Mouse (Mus musculus) liver, adult 2 months (tissue): Measurements from ENCODE around the gene Gm33543. TPM values are rescaled to one million over a fixed set of nuclear protein-coding genes. Genes with fewer than 3 reads are reported as not detected.

Experiments used
- DNase-seq: peaks from one replicate; pipeline ENCODE4 v3.0.0-alpha.2; 2011; ENCODE audit warnings: low read depth, low spot score; ENCODE audit errors: extremely low read depth
- H3K27ac ChIP-seq: fragments of 200-500 bp; replicated peaks from 2 replicates; pipeline ENCODE4 v1.5.1; 2012; ENCODE audit warnings: low read depth, mild to moderate bottlenecking, control low read depth, inconsistent platforms, low read length; ENCODE audit not compliant: insufficient read depth
- H3K27me3 ChIP-seq: fragments of 200-500 bp; 2 replicates; pipeline ENCODE4 v1.6.1; 2012; ENCODE audit warnings: mild to moderate bottlenecking, moderate library complexity, low read length, inconsistent platforms; ENCODE audit not compliant: control insufficient read depth, insufficient read depth
- H3K36me3 ChIP-seq: fragments of 200-500 bp; 2 replicates; pipeline ENCODE4 v1.6.1; 2012; ENCODE audit warnings: low read length, inconsistent platforms; ENCODE audit not compliant: control insufficient read depth, insufficient read depth
- H3K4me1 ChIP-seq: fragments of 200-500 bp; 2 replicates; pipeline ENCODE4 v1.6.1; 2011; ENCODE audit warnings: low read length; ENCODE audit not compliant: control insufficient read depth, insufficient read depth
- H3K4me3 ChIP-seq: fragments of 200-500 bp; 2 replicates; pipeline ENCODE4 v1.5.1; 2011; ENCODE audit warnings: low read depth, mild to moderate bottlenecking, control low read depth, low read length, moderate library complexity; ENCODE audit not compliant: insufficient read depth
- H3K79me2 ChIP-seq: fragments of 200-500 bp; 2 replicates; pipeline ENCODE4 v1.6.1; 2012; ENCODE audit warnings: inconsistent platforms, mild to moderate bottlenecking, low read length, moderate library complexity; ENCODE audit not compliant: control insufficient read depth, insufficient read depth
- H3K9ac ChIP-seq: fragments of 200-500 bp; 2 replicates; pipeline ENCODE4 v1.6.1; 2012; ENCODE audit warnings: low read depth, mild to moderate bottlenecking, control low read depth, inconsistent platforms, low read length
- CTCF ChIP-seq: fragments of 200-500 bp; IDR thresholded peaks from 2 replicates; pipeline ENCODE4 v1.5.1; 2011; ENCODE audit warnings: low read depth, low read length, control low read depth
- POLR2A ChIP-seq: fragments of 200-500 bp; IDR thresholded peaks from 2 replicates; pipeline ENCODE4 v1.6.1; 2011; ENCODE audit warnings: low read length, control low read depth; ENCODE audit not compliant: insufficient read depth; ENCODE audit errors: extremely low read depth
- WGBS: fragments of 180-500 bp; shearing (Covaris S2); methylation state at CpG from one replicate; pipeline ENCODE4 v1.1.7; 2018; 5-methylcytosine and 5-hydroxymethylcytosine counted together
- polyA plus RNA-seq: library from polyadenylated mRNA; depleted of rRNA; stranded (reverse); fragments of >200 nt; gene quantifications from 2 replicates; pipeline ENCODE4 v1.2.3, GENCODE M21; 2012
- total RNA-seq: library from RNA; depleted of rRNA; stranded (reverse); fragments of >200 nt; gene quantifications from 2 replicates; pipeline ENCODE4 v1.2.3, GENCODE M21; 2014

Gene Gm33543
- total and polyA plus RNA-seq, 2 experiments: 7.3 to 24.2 TPM

DNA sequence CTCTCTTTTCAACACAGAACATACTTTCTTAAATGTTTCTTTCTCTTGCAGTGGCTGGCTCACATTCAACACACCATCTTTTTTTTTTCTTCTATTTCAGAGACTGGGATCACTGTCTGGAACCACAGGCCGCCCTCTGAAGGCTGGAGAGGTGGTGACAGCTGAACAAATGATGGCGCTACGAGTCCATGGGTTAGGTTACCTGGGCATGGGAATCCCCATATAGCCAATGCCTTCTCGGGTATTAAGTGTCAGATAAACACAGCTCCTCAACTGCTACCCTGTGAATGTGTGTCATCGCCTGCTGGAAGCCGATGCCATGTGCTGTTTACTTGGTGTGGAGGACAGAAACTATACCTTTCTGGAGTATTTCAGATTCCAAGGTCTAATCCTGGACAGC, 48.0 kb downstream of the Gm33543 start:
- WGBS: 89% methylated on average over 6 of the region's 6 CpGs
- TF ChIP-seq POLR2A (no peak), CTCF (no peak)
- DNase-seq: no peak

DNA sequence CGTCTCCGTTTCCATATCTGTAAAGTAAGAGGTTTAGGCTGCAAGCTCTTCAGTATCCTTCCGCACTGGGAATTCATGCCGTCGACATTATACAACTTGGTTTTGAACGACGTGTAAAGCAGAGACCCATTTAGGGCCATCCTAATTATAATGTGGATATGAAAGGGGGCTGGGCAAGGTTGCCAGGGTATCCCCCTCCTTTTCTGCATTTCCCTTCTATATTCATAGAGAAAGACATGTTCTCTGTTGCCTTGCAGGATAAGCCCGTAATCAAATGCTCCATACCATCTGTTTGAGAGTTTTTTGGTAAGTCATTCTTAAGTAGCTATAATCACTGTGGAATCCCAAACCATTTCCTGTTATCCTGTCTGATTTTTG, 51.3 kb downstream of the Gm33543 start:
- TF ChIP-seq POLR2A: no peak
- no peak for TF ChIP-seq CTCF
- peaks cover 18% of the 10 kb centered on the region for H3K36me3 ChIP-seq
- no peaks in the 10 kb centered on the region for H3K79me2 ChIP-seq
- no peak overlapping the region for H3K27ac ChIP-seq
- H3K27me3 ChIP-seq: no peaks in the 10 kb centered on the region
- H3K9ac ChIP-seq: no peak overlapping the region
- no peak overlapping the region for H3K4me3 ChIP-seq
- WGBS: 88% methylated on average over 8 of the region's 8 CpGs
- DNase-seq: no peak
- H3K4me1 ChIP-seq: no peaks in the 10 kb centered on the region

More for the DNA sequence above, 48.0 kb downstream of the Gm33543 start:
- Histone ChIP-seq H3K9ac (no peak overlapping the region), H3K4me1 (no peaks in the 10 kb centered on the region), H3K4me3 (no peak overlapping the region), H3K27me3 (no peaks in the 10 kb centered on the region), H3K27ac (no peak overlapping the region), H3K79me2 (no peaks in the 10 kb centered on the region), H3K36me3 (peaks cover 9% of the 10 kb centered on the region; the same call in 1 of the 2 replicates)

DNA sequence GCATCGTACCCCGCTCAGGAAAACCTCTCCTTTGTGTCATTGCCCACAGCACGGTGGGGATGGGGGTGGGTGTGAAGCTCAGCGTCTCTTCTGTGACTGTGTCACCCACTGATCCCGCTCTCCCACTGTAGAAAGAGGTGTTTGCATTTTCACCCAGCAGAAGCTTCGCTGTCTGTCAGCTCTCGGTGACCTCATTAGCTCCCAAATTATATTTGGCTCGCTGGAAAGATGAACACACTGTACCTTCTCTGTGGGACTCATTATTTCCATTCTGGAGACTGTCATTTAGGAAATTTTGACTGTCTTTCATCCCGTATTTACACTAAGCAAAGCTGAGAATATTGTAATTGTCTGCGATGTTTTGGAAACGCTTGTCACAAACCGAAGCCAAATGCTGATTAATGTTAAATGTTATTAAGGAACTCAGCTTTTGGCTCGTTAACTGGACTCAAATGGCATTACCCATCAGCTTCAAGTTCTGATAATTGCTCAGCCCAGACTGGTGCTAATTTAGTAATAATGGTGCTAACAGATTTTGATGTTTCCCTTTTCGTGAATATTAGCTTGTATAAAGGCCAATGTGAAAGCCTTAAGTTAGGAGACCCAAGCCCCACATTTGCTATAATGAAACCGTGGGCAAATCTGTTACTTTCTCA, 51.8 kb downstream of the Gm33543 start:
- no peak for DNase-seq
- Histone ChIP-seq H3K27me3 (no peaks in the 10 kb centered on the region), H3K4me3 (no peak overlapping the region), H3K9ac (no peak overlapping the region), H3K4me1 (no peaks in the 10 kb centered on the region), H3K27ac (no peak overlapping the region), H3K36me3 (peaks cover 18% of the 10 kb centered on the region), H3K79me2 (no peaks in the 10 kb centered on the region)
- WGBS: 87% methylated on average over 15 of the region's 15 CpGs
- TF ChIP-seq POLR2A (no peak), CTCF (no peak)

DNA sequence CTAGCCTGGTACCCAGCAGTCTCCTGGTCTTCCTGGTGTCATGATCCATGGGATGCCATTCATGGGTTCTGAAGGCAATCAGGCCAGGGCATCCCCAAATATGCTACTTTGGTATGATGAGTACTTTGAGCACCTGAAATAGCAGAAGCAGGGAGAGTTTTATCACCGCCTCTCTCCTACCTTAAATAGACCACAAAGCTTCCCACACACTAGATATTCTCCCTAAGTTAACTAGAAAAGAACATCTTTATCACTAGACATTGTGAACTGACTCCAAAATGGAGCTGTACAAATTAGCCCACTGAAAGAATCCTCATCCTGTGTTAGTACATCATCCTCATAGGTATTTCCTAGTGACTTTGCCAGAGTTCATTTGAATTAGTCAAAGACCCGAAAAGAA, 55.6 kb downstream of the Gm33543 start:
- DNase-seq: no peak
- H3K79me2 ChIP-seq: no peaks in the 10 kb centered on the region
- TF ChIP-seq POLR2A: no peak
- TF ChIP-seq CTCF: no peak
- WGBS: 90% methylated on average over 2 of the region's 2 CpGs
- H3K36me3 ChIP-seq: peaks cover 43% of the 10 kb centered on the region
- H3K9ac ChIP-seq: no peak overlapping the region
- no peak overlapping the region for H3K27ac ChIP-seq
- H3K27me3 ChIP-seq: no peaks in the 10 kb centered on the region
- no peak overlapping the region for H3K4me3 ChIP-seq
- peaks cover 7% of the 10 kb centered on the region for H3K4me1 ChIP-seq

DNA sequence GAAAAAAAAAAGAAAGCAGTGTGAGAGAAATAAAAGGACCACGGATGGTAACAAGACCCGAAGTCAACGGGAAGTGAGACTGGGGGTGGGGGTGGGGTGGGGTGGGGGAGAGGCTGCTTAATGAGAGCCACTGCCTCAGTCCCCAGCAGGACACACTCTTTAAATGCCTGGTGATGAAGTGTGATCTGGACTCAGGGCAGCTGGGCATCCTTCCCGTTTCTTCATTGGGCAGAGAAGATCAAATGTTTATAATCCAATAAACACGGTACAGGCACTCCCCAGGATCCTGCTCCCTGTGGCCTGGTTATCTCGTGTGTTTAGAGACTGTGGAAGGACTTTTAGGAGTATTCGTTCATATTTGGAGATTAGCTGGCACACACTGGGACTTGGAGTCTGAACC, 57.9 kb downstream of the Gm33543 start:
- TF ChIP-seq POLR2A (no peak), CTCF (no peak)
- Histone ChIP-seq H3K27me3 (no peaks in the 10 kb centered on the region), H3K79me2 (peaks cover 3% of the 10 kb centered on the region; the same call in 1 of the 2 replicates), H3K4me3 (no peak overlapping the region), H3K27ac (no peak overlapping the region), H3K9ac (no peak overlapping the region), H3K36me3 (peaks cover 42% of the 10 kb centered on the region), H3K4me1 (peaks cover 15% of the 10 kb centered on the region)
- no peak for DNase-seq
- 74% methylated on average over 7 of the region's 7 CpGs for WGBS

DNA sequence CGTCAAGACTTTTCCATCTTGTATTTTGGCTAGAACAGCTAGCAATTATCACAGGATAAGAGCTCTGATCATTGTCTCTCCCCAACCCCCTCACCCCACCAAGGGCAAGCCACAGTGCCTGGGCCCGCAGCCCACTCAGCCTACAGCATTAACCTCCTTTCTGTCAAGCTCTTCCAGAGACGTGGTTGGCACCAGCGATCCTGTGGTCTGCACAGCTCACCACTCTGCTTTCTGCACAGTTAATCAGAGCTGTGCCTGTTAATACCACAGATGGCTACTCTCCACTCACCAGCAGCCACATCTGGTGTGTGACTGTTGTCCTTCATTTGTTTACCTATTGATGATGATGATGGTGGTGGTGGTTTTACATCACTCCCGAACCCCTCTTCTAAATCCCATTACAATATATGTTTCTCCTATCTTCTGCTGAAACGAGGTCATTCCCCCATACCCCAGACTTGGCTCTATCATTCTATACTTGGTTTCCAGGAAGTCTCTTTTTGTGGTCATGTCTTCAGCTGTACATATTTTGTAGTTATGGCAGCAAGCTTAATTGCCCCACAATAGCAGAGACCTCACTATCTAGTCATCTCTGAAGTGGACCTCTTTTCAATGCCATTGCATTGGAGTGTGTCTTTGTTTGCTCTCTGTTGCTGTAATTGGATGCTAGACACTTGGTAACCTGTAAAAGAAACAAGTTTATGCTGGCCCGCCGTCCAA, 61.7 kb downstream of the Gm33543 start:
- WGBS: 76% methylated on average over 8 of the region's 8 CpGs
- peak overlapping the region; percentile 48 for H3K4me3 ChIP-seq
- H3K9ac ChIP-seq: peak overlapping the region; percentile 77
- TF ChIP-seq POLR2A: no peak
- TF ChIP-seq CTCF: no peak
- H3K27ac ChIP-seq: peak overlapping the region; percentile 95
- DNase-seq: no peak
- peaks cover 33% of the 10 kb centered on the region for H3K36me3 ChIP-seq
- peaks cover 31% of the 10 kb centered on the region for H3K4me1 ChIP-seq
- H3K79me2 ChIP-seq: peaks cover 3% of the 10 kb centered on the region; the same call in 1 of the 2 replicates
- no peaks in the 10 kb centered on the region for H3K27me3 ChIP-seq
